Comparison of ENCODE assay signal across 9 mouse cellular contexts in genomic region chr9:43206022-43206390, GRCm38 (mm10). TPM values are rescaled to one million over a fixed set of nuclear protein-coding genes. Genes with fewer than 3 reads are reported as not detected.
DNase-seq lines count a peak whose midpoint lies in the region; ATAC-seq and TF ChIP-seq lines count a peak whose summit lies in the region.
"Had no signal": no experiment of that assay in that cellular context is flagged by ENCODE, and none has a peak within 500 bp of the region (broad histone marks: within the 10 kb centered on the region; RNA-seq: fewer than 3 reads in every experiment).

No protein-coding gene starts in this region.

- DNase-seq in heart, postnatal 25 days (ENCODE audit: low spot score) = no peak
- no peak for DNase-seq in right cerebral cortex, postnatal 36 days (ENCODE audit: low spot score in 2 of 2)
- no peak for DNase-seq in MN1 (ENCODE audit: low spot score)
- no peak for DNase-seq in urinary bladder, postnatal 4 days (ENCODE audit: low spot score in 2 of 2)
- DNase-seq: left cerebral cortex, postnatal 4 days had no signal

- H3K27ac ChIP-seq in heart, embryonic 11.5 days (ENCODE audit: low read depth, low read length) = no peak overlapping the region
- no peak overlapping the region for H3K27ac ChIP-seq in ES-Bruce4 (ENCODE audit: insufficient read depth, low read length)
- no peak overlapping the region for H3K27ac ChIP-seq in hindbrain, embryonic 12.5 days
- H3K27ac ChIP-seq in midbrain, embryonic 12.5 days (replicated peaks) = no peak overlapping the region

- H3K4me2 ChIP-seq in heart, embryonic 11.5 days = peak overlapping the region; percentile 64
- peak overlapping the region; percentile 49 for H3K4me2 ChIP-seq in hindbrain, embryonic 12.5 days (replicated peaks)
- peak overlapping the region; percentile 52 for H3K4me2 ChIP-seq in midbrain, embryonic 12.5 days (replicated peaks)

- no peak for TF ChIP-seq EP300 in ES-Bruce4 (IDR thresholded peaks at IDR 0.05; ENCODE audit: insufficient read depth, low read depth, low read length)

- no peak overlapping the region for H3K9ac ChIP-seq in heart, embryonic 11.5 days (ENCODE audit: low read depth, low read length)
- H3K9ac ChIP-seq in ES-Bruce4 (ENCODE audit: low read depth, poor library complexity, severe bottlenecking) = no peak overlapping the region; the same call in 1 of the 2 replicates
- H3K9ac ChIP-seq in hindbrain, embryonic 12.5 days = peak overlapping the region; percentile 23; the same call in 1 of the 2 replicates
- H3K9ac ChIP-seq in midbrain, embryonic 12.5 days (replicated peaks) = no peak overlapping the region

- TF ChIP-seq CTCF in ES-Bruce4 (IDR thresholded peaks at IDR 0.05; ENCODE audit: low read depth, low read length) = no peak

- TF ChIP-seq POLR2A in ES-Bruce4 (IDR thresholded peaks at IDR 0.05; ENCODE audit: insufficient read depth, low read length) = no peak

- peaks cover 13% of the 10 kb centered on the region; the same call in 1 of the 2 replicates for H3K4me1 ChIP-seq in heart, embryonic 11.5 days (ENCODE audit: control insufficient read depth, insufficient read depth, low read length)
- H3K4me1 ChIP-seq in ES-Bruce4 (ENCODE audit: control insufficient read depth, insufficient read depth, low read length) = peaks cover 5% of the 10 kb centered on the region
- peaks cover 23% of the 10 kb centered on the region for H3K4me1 ChIP-seq in hindbrain, embryonic 12.5 days
- H3K4me1 ChIP-seq in midbrain, embryonic 12.5 days = peaks cover 19% of the 10 kb centered on the region

- H3K9me3 ChIP-seq in heart, embryonic 11.5 days (replicated peaks; ENCODE audit: control insufficient read depth, low read length) = no peaks in the 10 kb centered on the region
- H3K9me3 ChIP-seq in ES-Bruce4 (replicated peaks; ENCODE audit: control insufficient read depth, insufficient read depth, low read length, poor library complexity, severe bottlenecking) = no peaks in the 10 kb centered on the region
- no peaks in the 10 kb centered on the region for H3K9me3 ChIP-seq in hindbrain, embryonic 12.5 days (replicated peaks)
- no peaks in the 10 kb centered on the region for H3K9me3 ChIP-seq in midbrain, embryonic 12.5 days

- intact Hi-C loops in heart, postnatal 25 days (cut with DNase I) = no loop called here

- ATAC-seq in heart, embryonic 11.5 days (replicated peaks; ENCODE audit: insufficient number of reproducible peaks, low FRiP score, low TSS enrichment) = no peak
- ATAC-seq in hindbrain, embryonic 12.5 days (ENCODE audit: low FRiP score) = no peak
- ATAC-seq in midbrain, embryonic 12.5 days (ENCODE audit: low FRiP score, low read depth) = no peak

- 4% methylated on average over 15 of the region's 15 CpGs for WGBS in heart, embryonic 11.5 days (ENCODE audit: insufficient replicate concordance)
- WGBS in hindbrain, embryonic 12.5 days = 2% methylated on average over 15 of the region's 15 CpGs
- 3% methylated on average over 15 of the region's 15 CpGs for WGBS in midbrain, embryonic 12.5 days

- peaks cover 54% of the 10 kb centered on the region for H3K27me3 ChIP-seq in heart, embryonic 11.5 days (ENCODE audit: control insufficient read depth, insufficient read depth, low read length)
- no peaks in the 10 kb centered on the region; the same call in 1 of the 2 replicates for H3K27me3 ChIP-seq in ES-Bruce4 (ENCODE audit: control insufficient read depth, insufficient read depth, low read length, poor library complexity, severe bottlenecking)
- H3K27me3 ChIP-seq in hindbrain, embryonic 12.5 days = peaks cover 60% of the 10 kb centered on the region
- H3K27me3 ChIP-seq in midbrain, embryonic 12.5 days = peaks cover 71% of the 10 kb centered on the region

- H3K36me3 ChIP-seq in heart, embryonic 11.5 days (ENCODE audit: control insufficient read depth, insufficient read depth, low read length) = no peaks in the 10 kb centered on the region; the same call in 1 of the 2 replicates
- no peaks in the 10 kb centered on the region for H3K36me3 ChIP-seq in ES-Bruce4 (ENCODE audit: control insufficient read depth, insufficient read depth, low read length, poor library complexity, severe bottlenecking)
- H3K36me3 ChIP-seq in hindbrain, embryonic 12.5 days = no peaks in the 10 kb centered on the region
- H3K36me3 ChIP-seq in midbrain, embryonic 12.5 days = no peaks in the 10 kb centered on the region

- peak overlapping the region; percentile 31 for H3K4me3 ChIP-seq in heart, embryonic 11.5 days (ENCODE audit: low read depth, low read length)
- 0 out of 2 replicates have a peak overlapping the region, but pooled peaks have one; percentile 12 for H3K4me3 ChIP-seq in ES-Bruce4 (ENCODE audit: low read depth, low read length)
- H3K4me3 ChIP-seq in hindbrain, embryonic 12.5 days = peak overlapping the region; percentile 22
- peak overlapping the region; percentile 34 for H3K4me3 ChIP-seq in midbrain, embryonic 12.5 days

RNA-seq across cellular contexts. Expression of gene Pou2f3, which starts 4.2 kb away (rescaled TPM):
- polyA plus RNA-seq in heart, embryonic 11.5 days (2014; fragmentation: Nextera tagmentation; extraction: Ambion mirVana) = not detected in 2 replicates
- total RNA-seq in heart, postnatal 25 days (2021) = under 1 TPM in 1 of 2 experiments, not detected in 1; 0.11 TPM
- 2.4 and 2.9 TPM in 2 replicates for polyA plus RNA-seq in ES-Bruce4 (2011; ENCODE audit: insufficient read depth, insufficient read length, low read depth, missing spikeins)
- not detected in 2 replicates for polyA plus RNA-seq in hindbrain, embryonic 12.5 days (2016; fragmentation: Nextera tagmentation; extraction: Ambion mirVana)
- polyA plus RNA-seq in midbrain, embryonic 12.5 days (2016; fragmentation: Nextera tagmentation; extraction: Ambion mirVana) = not detected in 2 replicates
- total RNA-seq: left cerebral cortex, postnatal 4 days had no signal

RNA-seq across cellular contexts. Expression of gene Oaf, which starts 33.7 kb away (rescaled TPM):
- 37.8 and 41.1 TPM in 2 replicates for polyA plus RNA-seq in heart, embryonic 11.5 days (2014; fragmentation: Nextera tagmentation; extraction: Ambion mirVana)
- 10 to 100 TPM in 1 of 2 experiments, 1 to 10 TPM in 1; 9.4 to 14.8 TPM for total RNA-seq in heart, postnatal 25 days (2021)
- 3.7 and 4.8 TPM in 2 replicates for polyA plus RNA-seq in ES-Bruce4 (2011; ENCODE audit: insufficient read depth, insufficient read length, low read depth, missing spikeins)
- polyA plus RNA-seq in hindbrain, embryonic 12.5 days (2016; fragmentation: Nextera tagmentation; extraction: Ambion mirVana) = 44.6 and 46.7 TPM in 2 replicates
- 18.3 and 30.9 TPM in 2 replicates for polyA plus RNA-seq in midbrain, embryonic 12.5 days (2016; fragmentation: Nextera tagmentation; extraction: Ambion mirVana)
